Mouse (Mus musculus): ENCODE results near the gene Tspan11.

GRCm38 (mm10) chr6:127865391-127865790 lies 22.0 kb upstream of the Tspan11 start:
- TF ChIP-seq CTCF (IDR thresholded peaks at IDR 0.05; ENCODE audit: borderline replicate concordance, control insufficient read depth, extremely low read depth, insufficient read depth, low read length, poor library complexity) (no peak), POLR2A (IDR thresholded peaks at IDR 0.05; ENCODE audit: control insufficient read depth, extremely low read depth, insufficient read depth, low read length, poor library complexity) (no peak)

Data from thymus, adult 2 months (tissue).